Mouse (Mus musculus): Measurements from ENCODE around the gene Mb.
A peak's percentile ranks its signal among the peaks of the same experiment; 100 is the strongest.

- TF ChIP-seq CTCF (IDR thresholded peaks at IDR 0.05), result no peak
- peak; percentile 47 for TF ChIP-seq EP300 (IDR thresholded peaks at IDR 0.05)
These were observed 73.9 kb downstream of the Mb start for GRCm38 (mm10) chr15:76976619-76977018.

Data from lung, postnatal 0 days (tissue).